Mouse (Mus musculus) intestine, postnatal 0 days (tissue): ENCODE results near the gene Ola1. TPM values are rescaled to one million over a fixed set of nuclear protein-coding genes. Genes with fewer than 3 reads are reported as not detected.

Source experiments
- ATAC-seq: fragments of 200-750 bp; cut with Nextera tagmentation; 2 replicates; pipeline ENCODE4 v1.8.0; 2017; ENCODE audit warnings: mild to moderate bottlenecking, moderate TSS enrichment, moderate library complexity
- H3K27ac ChIP-seq: fragments of 300-500 bp; sonication (generic); 2 replicates; pipeline ENCODE4 v1.5.1; 2014; ENCODE audit warnings: mild to moderate bottlenecking, low read depth, low read length, moderate library complexity
- H3K27me3 ChIP-seq: fragments of 300-500 bp; sonication (generic); replicated peaks from 2 replicates; pipeline ENCODE4 v1.6.1; 2014; ENCODE audit warnings: low read length, mixed read lengths; ENCODE audit not compliant: control insufficient read depth, insufficient read depth
- H3K36me3 ChIP-seq: fragments of 300-500 bp; sonication (generic); 2 replicates; pipeline ENCODE4 v1.6.1; 2014; ENCODE audit warnings: mild to moderate bottlenecking, moderate library complexity; ENCODE audit not compliant: control insufficient read depth, insufficient read depth
- H3K4me1 ChIP-seq: fragments of 300-500 bp; sonication (generic); replicated peaks from 2 replicates; pipeline ENCODE4 v1.6.1; 2014; ENCODE audit warnings: antibody characterized with exemption, low read length, mixed read lengths; ENCODE audit not compliant: control insufficient read depth, insufficient read depth
- H3K4me2 ChIP-seq: fragments of 300-500 bp; sonication (generic); replicated peaks from 2 replicates; pipeline ENCODE4 v1.6.1; 2014; ENCODE audit warnings: low read depth, mild to moderate bottlenecking, moderate library complexity
- H3K4me3 ChIP-seq: fragments of 300-500 bp; sonication (generic); 2 replicates; pipeline ENCODE4 v1.5.1; 2014; ENCODE audit warnings: low read depth, low read length
- H3K9ac ChIP-seq: fragments of 300-500 bp; sonication (generic); 2 replicates; pipeline ENCODE4 v1.6.1; 2014; ENCODE audit warnings: mild to moderate bottlenecking, low read depth, low read length
- H3K9me3 ChIP-seq: fragments of 300-500 bp; sonication (generic); 2 replicates; pipeline ENCODE4 v1.6.1; 2016; ENCODE audit warnings: mixed run types; ENCODE audit not compliant: control insufficient read depth
- CTCF ChIP-seq: sonication (generic); IDR thresholded peaks from 2 replicates; pipeline ENCODE4 v1.5.1; 2016; ENCODE audit warnings: low read depth, mild to moderate bottlenecking, control low read depth, antibody characterized with exemption, moderate library complexity
- WGBS: fragments of 180-500 bp; shearing (Covaris S2); extraction: QIAGEN DNeasy Blood & Tissue Kit; methylation state at CpG from one replicate; pipeline ENCODE4 v1.1.7; 2014; 5-methylcytosine and 5-hydroxymethylcytosine counted together
- polyA plus RNA-seq: library from polyadenylated mRNA; unstranded; fragments of >200 nt; fragmentation: Nextera tagmentation; extraction: Ambion mirVana; gene quantifications from 2 replicates; pipeline ENCODE4 v1.2.1, GENCODE M21; 2015

The Ola1 gene
- polyA plus RNA-seq, 1 experiment from 2014 or later = 42.3 TPM

DNA sequence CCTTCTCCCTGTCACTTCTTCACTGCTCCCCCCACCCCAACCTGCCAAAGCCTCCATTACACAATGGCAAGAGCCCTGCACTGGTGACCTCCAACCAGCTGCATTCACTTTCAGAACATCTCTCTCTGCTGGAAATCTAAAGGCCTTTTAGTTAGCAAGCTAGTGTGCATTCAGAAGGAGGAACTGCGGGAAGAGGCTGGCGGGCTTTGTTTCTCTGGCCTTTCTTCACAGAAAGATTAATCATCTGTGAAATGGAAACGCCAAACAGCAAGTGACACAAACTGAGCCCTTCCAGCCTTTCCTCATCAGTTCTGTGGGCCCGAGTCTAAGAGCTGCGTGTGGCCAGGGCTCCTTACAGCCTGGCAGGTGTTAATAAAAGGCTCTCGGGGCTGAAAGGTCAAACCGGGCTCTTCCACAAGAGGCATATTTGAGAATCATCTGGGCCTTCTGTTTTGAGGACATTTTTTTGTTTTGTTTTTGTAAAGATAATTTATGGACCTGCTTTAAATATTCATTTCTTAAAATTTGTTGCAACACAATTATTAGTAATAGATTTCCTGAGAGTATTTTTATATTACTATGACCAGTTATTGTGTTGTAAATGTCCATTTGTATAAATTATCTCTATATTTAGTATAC, 75.8 kb downstream of the Ola1 start:
- H3K9me3 ChIP-seq = no peaks in the 10 kb centered on the region
- WGBS = 66% methylated on average over 7 of the region's 7 CpGs
- no peak overlapping the region for H3K4me3 ChIP-seq
- H3K36me3 ChIP-seq = no peaks in the 10 kb centered on the region
- no peak overlapping the region for H3K9ac ChIP-seq
- no peak overlapping the region for H3K27ac ChIP-seq
- no peak overlapping the region for H3K4me2 ChIP-seq
- TF ChIP-seq CTCF = no peak
- H3K27me3 ChIP-seq = no peaks in the 10 kb centered on the region
- no peaks in the 10 kb centered on the region for H3K4me1 ChIP-seq
- ATAC-seq = no peak

- no peaks in the 10 kb centered on the region for H3K4me1 ChIP-seq
- 80% methylated on average over 2 of the region's 2 CpGs for WGBS
- no peak for TF ChIP-seq CTCF
- H3K4me2 ChIP-seq = no peak overlapping the region
- H3K4me3 ChIP-seq = no peak overlapping the region
- H3K27ac ChIP-seq = no peak overlapping the region
- no peaks in the 10 kb centered on the region for H3K36me3 ChIP-seq
- H3K27me3 ChIP-seq = no peaks in the 10 kb centered on the region
- H3K9ac ChIP-seq = no peak overlapping the region
- no peak for ATAC-seq
- no peaks in the 10 kb centered on the region for H3K9me3 ChIP-seq
Observed at GRCm38 (mm10) chr2:73132897-73133296, 85.8 kb downstream of the Ola1 start.

DNA sequence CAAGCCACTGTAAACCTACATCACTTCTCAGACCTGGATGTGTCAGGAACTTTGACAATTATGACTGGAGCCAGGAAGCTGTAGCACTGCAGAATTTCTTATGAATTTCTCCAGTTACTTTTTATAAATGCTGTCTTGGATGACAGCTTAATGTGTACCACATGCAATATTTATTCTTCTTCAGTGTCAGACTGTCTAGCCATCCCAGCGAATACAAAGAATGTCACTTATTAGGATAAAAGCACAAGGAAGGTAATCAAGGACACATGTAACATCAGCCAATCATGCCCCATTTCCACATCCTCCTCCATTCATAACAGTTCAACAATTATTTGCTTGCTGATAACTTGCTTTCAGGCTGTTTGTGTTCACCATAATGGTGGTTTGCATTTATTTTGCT, 91.0 kb downstream of the Ola1 start:
- H3K27ac ChIP-seq = no peak overlapping the region
- no peak for ATAC-seq
- no peaks in the 10 kb centered on the region for H3K9me3 ChIP-seq
- H3K36me3 ChIP-seq = no peaks in the 10 kb centered on the region
- H3K9ac ChIP-seq = no peak overlapping the region
- no peak for TF ChIP-seq CTCF
- H3K4me2 ChIP-seq = no peak overlapping the region
- no peaks in the 10 kb centered on the region for H3K4me1 ChIP-seq
- H3K4me3 ChIP-seq = no peak overlapping the region
- H3K27me3 ChIP-seq = no peaks in the 10 kb centered on the region
- 83% methylated on average over 1 of the region's 1 CpGs for WGBS

- 87% methylated on average over 2 of the region's 2 CpGs for WGBS
- no peak overlapping the region for H3K9ac ChIP-seq
- no peaks in the 10 kb centered on the region for H3K27me3 ChIP-seq
- no peak overlapping the region for H3K4me3 ChIP-seq
- H3K4me1 ChIP-seq = no peaks in the 10 kb centered on the region
- ATAC-seq = no peak
- no peaks in the 10 kb centered on the region for H3K9me3 ChIP-seq
- no peak overlapping the region for H3K4me2 ChIP-seq
- no peak for TF ChIP-seq CTCF
- no peak overlapping the region for H3K27ac ChIP-seq
- no peaks in the 10 kb centered on the region for H3K36me3 ChIP-seq
Observed at GRCm38 (mm10) chr2:73118781-73119180, 99.9 kb downstream of the Ola1 start.

DNA sequence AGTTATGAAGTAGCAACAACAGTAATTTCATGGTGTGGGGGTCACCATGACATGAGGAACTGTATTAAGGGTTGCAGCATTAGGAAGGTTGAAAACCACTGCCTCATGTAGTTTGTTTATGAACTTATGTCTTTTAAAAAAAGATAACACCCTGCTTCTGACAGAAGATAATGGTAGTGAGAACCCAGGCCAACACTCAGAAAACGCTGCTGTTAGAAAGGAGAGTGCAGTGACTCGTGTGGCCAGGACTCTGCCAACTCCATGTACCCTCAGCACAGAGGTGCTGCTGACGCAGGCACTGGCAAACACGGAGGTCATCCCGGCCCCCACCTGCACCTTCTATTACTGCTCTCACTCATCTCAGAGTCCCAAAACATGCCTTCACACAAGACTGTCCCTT, 111.6 kb downstream of the Ola1 start:
- no peak for ATAC-seq

GRCm38 (mm10) chr2:73096491-73096890, 122.2 kb downstream of the Ola1 start:
- Histone ChIP-seq H3K36me3 (no peaks in the 10 kb centered on the region), H3K27me3 (no peaks in the 10 kb centered on the region), H3K4me2 (no peak overlapping the region), H3K9ac (no peak overlapping the region), H3K4me1 (no peaks in the 10 kb centered on the region), H3K27ac (no peak overlapping the region), H3K9me3 (no peaks in the 10 kb centered on the region), H3K4me3 (no peak overlapping the region)
- WGBS = 68% methylated on average over 3 of the region's 3 CpGs
- no peak for ATAC-seq
- peak; percentile 28; the same call in 1 of the 2 replicates for TF ChIP-seq CTCF

More for the DNA sequence above, 111.6 kb downstream of the Ola1 start:
- WGBS = 85% methylated on average over 5 of the region's 5 CpGs
- Histone ChIP-seq H3K27me3 (no peaks in the 10 kb centered on the region), H3K4me2 (no peak overlapping the region), H3K36me3 (no peaks in the 10 kb centered on the region), H3K4me3 (no peak overlapping the region), H3K27ac (no peak overlapping the region), H3K9ac (no peak overlapping the region), H3K9me3 (no peaks in the 10 kb centered on the region), H3K4me1 (0 out of 2 replicates have a peak, but pooled peaks cover 3% of the 10 kb centered on the region)
- no peak for TF ChIP-seq CTCF

DNA sequence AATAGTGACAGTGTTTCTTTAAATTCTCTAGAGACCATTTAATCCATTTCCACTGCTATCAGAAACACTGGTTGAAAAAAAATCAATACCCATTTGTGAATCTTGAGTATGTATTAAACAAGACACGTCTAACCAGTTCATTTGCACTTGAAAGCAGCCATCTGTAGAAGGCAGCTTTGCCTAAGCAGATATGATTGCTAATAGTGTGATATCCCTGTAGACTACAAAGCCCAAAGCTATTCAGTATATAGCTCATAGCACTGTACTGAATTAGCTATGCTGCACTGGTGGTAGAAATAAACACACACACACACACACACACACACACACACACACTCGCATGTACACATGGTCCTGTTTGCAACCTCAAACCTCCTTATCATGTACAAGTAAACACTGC, 123.4 kb downstream of the Ola1 start:
- no peak for TF ChIP-seq CTCF
- no peaks in the 10 kb centered on the region for H3K27me3 ChIP-seq
- ATAC-seq = no peak

More for the DNA sequence above, 123.4 kb downstream of the Ola1 start:
- WGBS = 59% methylated on average over 2 of the region's 2 CpGs
- no peaks in the 10 kb centered on the region for H3K4me1 ChIP-seq
- no peaks in the 10 kb centered on the region for H3K9me3 ChIP-seq
- H3K27ac ChIP-seq = no peak overlapping the region
- H3K4me2 ChIP-seq = no peak overlapping the region
- H3K4me3 ChIP-seq = no peak overlapping the region
- H3K36me3 ChIP-seq = no peaks in the 10 kb centered on the region
- no peak overlapping the region for H3K9ac ChIP-seq
